Mouse (Mus musculus) skeletal muscle tissue, postnatal 0 days (tissue): ENCODE measurements around the gene Gsg1l2. TPM values are rescaled to one million over a fixed set of nuclear protein-coding genes. Genes with fewer than 3 reads are reported as not detected.

Experiments
- polyA plus RNA-seq: library from polyadenylated mRNA; unstranded; fragments of >200 nt; fragmentation: Nextera tagmentation; extraction: Ambion mirVana; gene quantifications from 2 replicates; pipeline ENCODE4 v1.2.1, GENCODE M21; 2015

Gene Gsg1l2
- not detected in 2 replicates for polyA plus RNA-seq

GRCm38 (mm10) chr11:67774379-67774778 is at the start of gene Gsg1l2:
Gene Gsg1l2 (plus strand): TSS chr11:67774608.

GRCm38 (mm10) chr11:67771053-67771452 is 3.4 kb upstream of the Gsg1l2 start, which contains the start of gene Glp2r:
Gene Glp2r (minus strand): TSS chr11:67771153.

GRCm38 (mm10) chr11:67797931-67798330 is 23.5 kb downstream of the Gsg1l2 start, which contains the start of gene Dhrs7c:
Gene Dhrs7c (plus strand): TSS chr11:67798187.

Other genes starting within 250 kb of the Gsg1l2 start
- gene Rcvrn, start 79.3 kb upstream of the Gsg1l2 start, polyA plus RNA-seq = not detected in 2 replicates
- 0.44 and 0.45 TPM in 2 replicates for gene Glp2r, start 3.5 kb upstream of the Gsg1l2 start, polyA plus RNA-seq
- gene Dhrs7c, start 23.6 kb downstream of the Gsg1l2 start, polyA plus RNA-seq = 193 and 214 TPM in 2 replicates
- 0.24 and 0.35 TPM in 2 replicates for gene Usp43, start 147.5 kb downstream of the Gsg1l2 start, polyA plus RNA-seq
- gene Cfap52, start 191.0 kb downstream of the Gsg1l2 start, polyA plus RNA-seq = 1.1 and 2.0 TPM in 2 replicates
- gene Stx8, start 191.6 kb downstream of the Gsg1l2 start, polyA plus RNA-seq = 48.1 and 53.2 TPM in 2 replicates